ENCODE assay signal across 8 mouse cellular contexts in genomic region chr10:11343205-11344141, GRCm38 (mm10). TPM values are rescaled to one million over a fixed set of nuclear protein-coding genes. Genes with fewer than 3 reads are reported as not detected.
DNase-seq lines count a peak whose midpoint lies in the region; ATAC-seq lines count a peak whose summit lies in the region.

Gene Epm2a, plus strand, starts transcription at chr10:11343404.

- peak within 1 kb of the TSS; percentile 98 for H3K27ac ChIP-seq in hindbrain, embryonic 16.5 days (ENCODE audit: low read depth, low read length)
- no peak within 1 kb of the TSS for H3K27ac ChIP-seq in macrophage

- H3K4me2 ChIP-seq in hindbrain, embryonic 16.5 days (ENCODE audit: low read length), result peak within 1 kb of the TSS; percentile 81

- H3K27me3 ChIP-seq in hindbrain, embryonic 16.5 days (replicated peaks; ENCODE audit: control insufficient read depth, insufficient read depth, low read length), result no peaks in the 10 kb centered on the region

- peak; percentile 97 for ATAC-seq in hindbrain, embryonic 16.5 days

- DNase-seq in T-cell, adult 2 months (ENCODE audit: low spot score), result peak; percentile 60
- DNase-seq in cerebellum, postnatal 4 days (ENCODE audit: low spot score in 2 of 2), result peak; percentile 46 to 74
- peak; percentile 80 for DNase-seq in gastrocnemius, adult 18-20 months (ENCODE audit: low spot score)
- DNase-seq in left cerebral cortex, adult 18-20 months (ENCODE audit: low spot score in 2 of 2), result peak; percentile 66 to 80
- DNase-seq in retina, postnatal 7 days (ENCODE audit: low read depth, low spot score), result peak; percentile 53
- peak; percentile 74 to 82 for DNase-seq in urinary bladder, adult 18-20 months (ENCODE audit: low spot score in 2 of 2)

- peak within 1 kb of the TSS; percentile 92 for H3K9ac ChIP-seq in hindbrain, embryonic 16.5 days (ENCODE audit: low read depth, low read length)

- WGBS in hindbrain, embryonic 16.5 days, result under 1% methylated on average over 92 of the region's 106 CpGs
- whole genome bisulfite sequencing in macrophage (ENCODE audit: missing documents), result under 1% methylated on average over 102 of the region's 106 CpGs

- H3K4me1 ChIP-seq in hindbrain, embryonic 16.5 days (ENCODE audit: control insufficient read depth, insufficient read depth, low read depth, low read length), result peaks cover 4% of the 10 kb centered on the region

- H3K79me2 ChIP-seq in macrophage (ENCODE audit: inconsistent target), result no peaks in the 10 kb centered on the region

- peak within 1 kb of the TSS; percentile 72 for H3K4me3 ChIP-seq in hindbrain, embryonic 16.5 days (ENCODE audit: low read length)
- peak within 1 kb of the TSS; percentile 52 for H3K4me3 ChIP-seq in macrophage (ENCODE audit: inconsistent target)

- H3K36me3 ChIP-seq in hindbrain, embryonic 16.5 days (ENCODE audit: control insufficient read depth, insufficient read depth, low read length), result no peaks in the 10 kb centered on the region
- H3K36me3 ChIP-seq in macrophage (ENCODE audit: inconsistent target), result no peaks in the 10 kb centered on the region

- H3K9me3 ChIP-seq in hindbrain, embryonic 16.5 days (ENCODE audit: control insufficient read depth, low read length), result no peaks in the 10 kb centered on the region

RNA-seq across cellular contexts. Expression of gene Epm2a, which starts in this region (rescaled TPM):
- 10 to 100 TPM; 96.2 to 97.8 TPM for total RNA-seq in gastrocnemius, adult 18-20 months (2021)
- polyA plus RNA-seq in hindbrain, embryonic 16.5 days (2015; fragmentation: Nextera tagmentation; extraction: Ambion mirVana), result 1.8 and 2.1 TPM in 2 replicates
- total RNA-seq in left cerebral cortex, adult 18-20 months (2021), result 10 to 100 TPM; 35.1 to 35.8 TPM
- 1 to 10 TPM in 16 of 26 experiments, under 1 TPM in 8, not detected in 2; 0.18 to 4.9 (median 1.2) TPM for total RNA-seq in macrophage (2018; cell fraction: chromatin; rRNA removed)
- total RNA-seq in macrophage (2018; cell fraction: cytosol; rRNA removed), result 1 to 10 TPM; 1.2 to 5.1 (median 2.3) TPM
- total RNA-seq in macrophage (2018; cell fraction: nucleus; rRNA removed), result 1 to 10 TPM in 22 of 26 experiments, under 1 TPM in 4; 0.42 to 3.7 (median 1.9) TPM
- polyA plus RNA-seq in macrophage (2018), result 3.2 to 4.7 TPM (median 3.2 TPM) in 3 replicates
